Mouse (Mus musculus) stomach, adult 2 months (tissue): ENCODE measurements around the gene Npw. TPM values are rescaled to one million over a fixed set of nuclear protein-coding genes. Genes with fewer than 3 reads are reported as not detected.

ENCODE experiments used
- polyA plus RNA-seq: library from polyadenylated mRNA; depleted of rRNA; stranded (reverse); fragments of >200 nt; gene quantifications from 2 replicates; pipeline ENCODE4 v1.2.3, GENCODE M21; 2012; rRNA removed

Npw gene
- polyA plus RNA-seq, result 82.5 and 162 TPM in 2 replicates

GRCm38 (mm10) chr17:24658017-24658758 lies at the start of gene Npw:
Gene Npw (minus strand): TSS chr17:24658457.

DNA sequence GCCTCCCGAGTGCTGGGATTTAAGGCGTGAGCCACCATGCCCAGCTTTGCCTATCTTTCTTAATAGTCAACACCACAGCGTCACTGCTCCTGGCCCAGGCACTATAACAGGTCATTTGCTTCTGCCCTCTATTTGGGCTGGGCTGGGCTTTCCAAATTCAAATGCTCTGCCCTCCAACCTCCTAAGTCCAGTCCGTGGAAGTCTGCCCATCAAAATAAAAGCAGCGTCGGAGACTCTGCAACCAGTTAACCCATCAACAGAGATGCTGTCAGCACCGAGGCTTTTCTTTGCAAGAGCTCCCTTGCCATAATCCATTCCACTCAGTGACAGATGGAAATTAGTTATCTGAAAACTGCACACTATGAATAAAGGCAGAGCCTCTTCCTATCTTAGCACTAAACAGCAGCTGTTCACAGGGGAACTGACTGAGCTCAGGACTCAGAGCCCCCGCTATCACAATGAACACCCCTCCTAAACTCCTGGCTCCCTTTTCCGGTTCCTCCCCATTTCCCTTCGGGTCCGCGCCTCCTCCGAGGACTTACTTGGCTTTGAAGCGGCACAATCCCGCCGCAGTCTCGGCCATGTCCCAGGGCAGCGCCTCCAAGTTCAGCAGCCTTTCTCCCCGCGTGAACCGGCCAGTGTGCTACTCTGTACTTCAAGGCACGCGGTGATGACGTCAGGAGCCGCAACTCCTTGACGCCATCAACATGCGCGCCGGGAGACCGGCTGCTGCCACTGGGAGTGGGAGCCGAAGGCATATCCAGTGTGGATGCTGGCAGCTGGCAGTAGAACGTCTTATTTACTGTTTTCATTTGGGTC lies 48.9 kb upstream of the Npw start, which contains the start of gene Tbl3:
Tbl3 (minus strand) TSS at position 679 of the 819 bp plus-strand sequence.

DNA sequence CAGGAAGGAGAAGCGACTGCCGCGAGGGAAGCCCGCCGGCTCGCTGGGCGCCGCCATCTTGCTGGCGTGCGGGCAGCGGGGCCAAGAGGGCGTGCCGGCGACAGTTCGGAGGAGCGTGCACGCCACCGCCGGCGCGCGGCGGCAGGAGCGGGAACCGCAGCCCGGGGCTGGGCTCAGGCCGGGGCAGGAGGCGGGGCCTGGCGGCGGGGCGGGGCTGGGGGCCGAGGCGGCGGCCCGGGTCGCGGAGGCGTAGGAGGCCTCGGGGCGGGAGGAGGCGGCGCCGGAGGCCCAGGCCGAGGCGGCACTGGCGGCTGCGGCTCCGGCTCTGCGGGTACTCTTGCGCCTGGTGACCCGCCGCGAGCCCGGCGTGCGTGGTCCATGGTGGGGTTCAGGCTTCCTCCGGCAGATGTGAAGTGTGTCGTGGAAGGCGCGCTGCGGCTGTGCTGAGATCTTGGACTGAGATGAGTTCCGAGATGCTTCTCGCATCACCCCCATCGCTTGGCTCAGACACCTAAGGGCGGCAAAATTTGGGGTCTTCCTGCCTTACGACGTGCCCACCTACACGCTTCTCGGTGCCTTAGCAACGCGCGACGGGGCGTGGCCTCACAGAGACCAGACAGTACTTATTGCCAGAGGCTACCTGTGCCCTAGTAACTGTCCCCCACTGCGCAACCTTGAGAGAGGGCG lies 37.9 kb upstream of the Npw start, which contains the start of the genes Gfer and Noxo1:
Gfer (minus strand) TSS at position 146 of the 687 bp plus-strand sequence.
Noxo1 (plus strand) TSS at position 224 of the 687 bp plus-strand sequence.

DNA sequence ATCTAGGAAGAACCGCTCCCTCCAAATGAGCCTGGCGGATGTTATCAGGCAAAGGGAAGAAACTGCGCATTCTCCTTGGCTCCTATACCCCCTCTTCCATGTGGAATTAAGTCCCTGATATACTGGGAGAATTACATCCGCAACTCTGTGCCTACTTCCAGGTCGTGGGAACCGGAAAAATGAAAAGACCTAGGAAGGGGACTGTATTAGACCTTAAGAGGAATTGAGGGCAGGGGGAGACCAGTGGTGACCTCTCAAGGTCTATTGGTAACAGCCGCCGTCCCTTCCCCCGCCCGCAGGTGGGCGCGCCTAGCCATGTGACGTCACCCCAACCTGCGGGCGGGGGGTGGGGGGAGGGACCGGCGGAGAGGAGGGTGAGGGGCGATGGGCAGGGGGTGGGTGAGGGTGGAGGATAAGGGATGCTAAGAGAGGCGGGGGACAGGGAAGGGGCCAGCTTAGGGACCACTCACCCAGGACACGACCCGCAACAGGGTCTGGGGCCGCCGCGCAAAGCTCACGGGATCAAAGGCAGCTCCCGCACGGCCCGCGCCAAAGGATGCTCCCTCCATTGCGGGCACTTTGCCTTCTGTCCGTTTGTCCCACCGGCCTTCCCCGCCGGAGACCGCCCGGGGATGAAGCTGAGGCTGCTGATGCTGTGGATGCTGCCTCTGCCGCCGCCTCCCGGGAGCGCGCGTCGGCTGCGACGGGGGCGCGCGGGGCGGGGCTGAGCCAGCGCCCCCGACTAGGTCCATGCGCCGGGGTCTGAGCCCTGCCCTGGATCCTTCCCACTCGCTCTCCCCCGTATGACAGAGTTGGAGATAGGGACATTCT lies 31.2 kb upstream of the Npw start, which contains the start of gene Syngr3:
Syngr3 (minus strand) TSS at position 705 of the 831 bp plus-strand sequence.

DNA sequence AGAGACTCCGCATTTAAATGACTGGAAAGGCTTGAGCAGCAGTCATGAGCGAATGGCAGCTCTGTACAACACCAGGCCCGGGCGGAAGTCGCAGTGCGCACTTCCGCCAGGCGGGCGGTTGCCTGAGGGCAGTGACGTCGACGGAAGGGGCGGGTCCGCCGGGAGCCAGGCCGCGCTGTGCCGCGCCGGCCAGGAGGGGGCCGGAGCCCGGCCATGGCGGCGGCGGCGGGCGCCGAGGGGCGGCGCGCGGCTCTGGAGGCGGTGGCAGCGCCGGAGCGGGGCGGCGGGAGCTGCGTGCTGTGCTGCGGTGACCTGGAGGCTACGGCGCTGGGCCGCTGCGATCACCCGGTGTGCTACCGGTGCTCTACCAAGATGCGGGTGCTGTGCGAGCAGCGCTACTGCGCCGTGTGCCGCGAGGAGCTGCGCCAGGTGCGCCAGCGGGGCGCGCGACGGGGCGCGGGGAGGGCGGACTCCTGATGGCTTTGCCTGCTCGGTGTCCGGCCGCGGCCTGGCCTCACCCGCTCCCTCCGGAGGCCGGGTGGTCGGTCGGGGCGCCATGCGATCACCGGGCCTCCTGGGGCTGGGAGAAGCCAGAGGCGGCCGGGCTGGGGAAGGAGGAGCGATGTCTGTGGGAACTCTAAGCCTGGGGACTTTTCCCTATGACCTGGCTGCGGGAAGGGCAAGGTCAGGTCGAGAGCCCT lies 11.4 kb upstream of the Npw start, which contains the start of gene Zfp598:
Zfp598 (plus strand) TSS at position 143 of the 701 bp plus-strand sequence.

DNA sequence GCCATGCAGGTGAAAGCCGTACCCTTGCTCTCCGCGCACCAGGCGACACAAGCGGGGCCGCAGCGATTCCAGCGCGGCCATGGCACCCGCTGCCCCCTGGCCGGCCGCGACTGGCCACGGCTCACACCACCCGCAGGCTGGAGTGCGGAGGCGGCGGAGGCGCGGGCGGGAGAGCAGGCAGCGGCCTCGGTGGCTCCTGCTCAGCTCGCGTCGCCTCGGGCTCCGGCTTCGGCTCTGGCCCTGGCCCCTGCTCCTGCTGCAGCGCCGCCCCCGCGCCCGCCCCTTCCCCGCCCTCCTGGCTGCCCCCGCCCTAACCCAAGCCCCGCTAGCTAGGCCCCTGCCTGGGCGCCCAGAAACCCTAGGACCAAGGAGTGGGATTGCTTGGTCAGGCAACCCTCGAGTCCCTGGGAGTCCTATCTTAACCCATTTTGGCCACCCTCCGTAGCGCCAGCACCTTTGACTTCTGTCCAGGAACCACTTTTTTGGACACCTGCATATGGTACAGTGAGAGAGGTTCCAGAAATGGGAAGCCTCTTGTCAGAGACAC lies 8.1 kb downstream of the Npw start, which contains the start of gene Slc9a3r2:
Slc9a3r2 (minus strand) TSS at position 258 of the 547 bp plus-strand sequence.

DNA sequence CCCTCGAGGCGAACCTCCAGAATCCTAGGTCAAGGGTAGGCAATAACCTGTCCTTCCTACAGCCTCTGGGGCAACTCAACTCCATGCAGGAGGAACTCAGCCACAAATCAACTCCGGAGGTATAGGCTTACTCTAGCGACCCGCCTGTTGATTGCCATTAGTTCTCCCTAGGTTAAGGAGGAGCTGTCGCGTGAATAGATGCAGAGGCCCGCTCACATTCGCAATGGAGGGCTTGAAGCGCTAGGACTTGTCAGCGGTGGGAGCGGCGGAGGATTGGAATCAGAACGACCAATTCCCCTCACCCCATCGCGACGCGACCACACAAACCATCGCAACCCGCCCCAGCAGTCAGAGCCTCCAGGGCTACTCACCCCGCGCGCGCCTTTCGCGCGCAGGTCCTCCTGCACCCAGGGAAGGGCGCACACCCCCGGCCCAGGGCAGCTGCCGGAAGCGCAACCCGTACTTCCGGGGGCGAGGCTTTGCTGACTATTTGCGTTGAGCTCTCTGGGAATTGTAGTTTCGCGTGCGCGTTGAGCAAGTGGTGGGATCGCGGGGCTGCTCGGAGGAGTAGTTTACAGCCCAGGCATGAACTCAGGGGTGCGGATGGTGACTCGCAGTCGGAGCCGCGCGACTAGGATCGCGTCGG lies 26.0 kb downstream of the Npw start, which contains the start of the genes Tsc2 and Nthl1:
Tsc2 (minus strand) TSS at position 464 of the 646 bp plus-strand sequence.
Nthl1 (plus strand) TSS at position 514 of the 646 bp plus-strand sequence.

Other genes with a start within 250 kb of the Npw start
- 34.7 and 57.6 TPM in 2 replicates for gene Rnps1, start 243.9 kb downstream of the Npw start, polyA plus RNA-seq
- 36.9 and 55.2 TPM in 2 replicates for gene Eci1, start 231.8 kb downstream of the Npw start, polyA plus RNA-seq
- gene Dnase1l2, start 215.4 kb downstream of the Npw start, polyA plus RNA-seq, result 14.8 and 19.5 TPM in 2 replicates
- gene E4f1, start 188.1 kb downstream of the Npw start, polyA plus RNA-seq, result 36.0 and 36.4 TPM in 2 replicates
- 31.9 and 71.4 TPM in 2 replicates for gene Pgp, start 188.1 kb downstream of the Npw start, polyA plus RNA-seq
- 0.89 and 2.0 TPM in 2 replicates for gene Bricd5, start 184.6 kb downstream of the Npw start, polyA plus RNA-seq
- gene Mlst8, start 179.4 kb downstream of the Npw start, polyA plus RNA-seq, result 17.7 and 18.0 TPM in 2 replicates
- gene Caskin1, start 169.9 kb downstream of the Npw start, polyA plus RNA-seq, result 0.31 and 0.43 TPM in 2 replicates
- gene Traf7, start 130.5 kb downstream of the Npw start, polyA plus RNA-seq, result 69.9 and 81.7 TPM in 2 replicates
- gene Rab26, start 124.2 kb downstream of the Npw start, polyA plus RNA-seq, result 0.52 and 0.64 TPM in 2 replicates
- 28.7 and 31.6 TPM in 2 replicates for gene Pkd1, start 108.6 kb downstream of the Npw start, polyA plus RNA-seq
- gene Tsc2, start 25.8 kb downstream of the Npw start, polyA plus RNA-seq, result 76.4 and 92.7 TPM in 2 replicates
- gene Nthl1, start 25.8 kb downstream of the Npw start, polyA plus RNA-seq, result 4.2 and 7.1 TPM in 2 replicates
- 79.0 and 91.9 TPM in 2 replicates for gene Slc9a3r2, start 8.1 kb downstream of the Npw start, polyA plus RNA-seq
- 38.5 and 39.1 TPM in 2 replicates for gene Zfp598, start 11.2 kb upstream of the Npw start, polyA plus RNA-seq
- 1.4 and 1.7 TPM in 2 replicates for gene Syngr3, start 31.5 kb upstream of the Npw start, polyA plus RNA-seq
- 7.2 and 30.2 TPM in 2 replicates for gene Gfer, start 37.7 kb upstream of the Npw start, polyA plus RNA-seq
- 11.3 and 12.3 TPM in 2 replicates for gene Noxo1, start 37.8 kb upstream of the Npw start, polyA plus RNA-seq
- gene Tbl3, start 49.2 kb upstream of the Npw start, polyA plus RNA-seq, result 25.5 and 30.0 TPM in 2 replicates
- gene Rnf151, start 59.6 kb upstream of the Npw start, polyA plus RNA-seq, result 0.13 and 0.33 TPM in 2 replicates
- gene Rps2, start 59.7 kb upstream of the Npw start, polyA plus RNA-seq, result 1,596 and 3,241 TPM in 2 replicates
- gene Ndufb10, start 66.0 kb upstream of the Npw start, polyA plus RNA-seq, result 158 and 263 TPM in 2 replicates
- gene Rpl3l, start 69.4 kb upstream of the Npw start, polyA plus RNA-seq, result 2.5 and 3.6 TPM in 2 replicates
- gene Msrb1, start 78.2 kb upstream of the Npw start, polyA plus RNA-seq, result 78.4 and 78.5 TPM in 2 replicates
- gene Hs3st6, start 94.5 kb upstream of the Npw start, polyA plus RNA-seq, result 3.0 and 3.9 TPM in 2 replicates
- not detected in 2 replicates for gene Meiob, start 145.8 kb upstream of the Npw start, polyA plus RNA-seq
- 37.2 and 61.0 TPM in 2 replicates for gene Hagh, start 181.7 kb upstream of the Npw start, polyA plus RNA-seq
- 5.4 and 6.5 TPM in 2 replicates for gene Fahd1, start 191.9 kb upstream of the Npw start, polyA plus RNA-seq
- gene Igfals, start 207.5 kb upstream of the Npw start, polyA plus RNA-seq, result 2.3 and 5.1 TPM in 2 replicates
- 17.6 and 19.5 TPM in 2 replicates for gene Nubp2, start 227.9 kb upstream of the Npw start, polyA plus RNA-seq
- gene Spsb3, start 228.2 kb upstream of the Npw start, polyA plus RNA-seq, result 55.4 and 87.4 TPM in 2 replicates
- gene Eme2, start 236.6 kb upstream of the Npw start, polyA plus RNA-seq, result 12.9 and 16.6 TPM in 2 replicates
- 92.5 and 285 TPM in 2 replicates for gene Mrps34, start 236.7 kb upstream of the Npw start, polyA plus RNA-seq
- 25.7 and 28.0 TPM in 2 replicates for gene Nme3, start 238.0 kb upstream of the Npw start, polyA plus RNA-seq